17 mouse cellular contexts compared by ENCODE assay signal in the genomic region with DNA sequence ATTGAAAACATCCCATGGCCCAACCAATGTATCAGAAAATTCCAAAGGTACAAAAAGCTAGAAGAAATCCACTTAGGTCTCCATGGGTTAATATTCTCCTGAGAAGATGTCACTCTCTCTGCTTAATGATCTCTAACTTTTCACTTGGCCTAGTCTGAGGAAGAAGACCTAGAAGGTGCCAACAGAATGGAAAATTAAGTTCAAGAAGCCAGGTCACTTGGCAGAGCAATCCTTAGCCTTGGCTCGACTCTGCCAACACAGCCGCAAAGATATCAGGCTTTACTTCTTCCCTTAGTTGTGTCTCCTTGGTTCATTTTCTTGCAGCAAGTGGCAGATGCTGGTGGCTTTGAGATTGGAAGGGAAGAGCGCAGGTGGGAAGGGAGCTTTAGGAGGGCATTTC.
"Had no signal": no experiment of that assay in that cellular context is flagged by ENCODE, and none has a peak within 500 bp of the region (broad histone marks: within the 10 kb centered on the region; RNA-seq: fewer than 3 reads in every experiment).

No protein-coding gene starts in this region.

- ATAC-seq: lung, postnatal 0 days; midbrain, embryonic 13.5 days; midbrain, embryonic 15.5 days had no signal

- H3K9me3 ChIP-seq: lung, embryonic 15.5 days; midbrain, embryonic 13.5 days; midbrain, embryonic 15.5 days; neural tube, embryonic 12.5 days; stomach, embryonic 15.5 days had no signal

- H3K27ac ChIP-seq: lung, embryonic 15.5 days; macrophage; midbrain, embryonic 13.5 days; midbrain, embryonic 15.5 days; neural tube, embryonic 12.5 days; stomach, embryonic 15.5 days; stomach, postnatal 0 days had no signal

- H3K9ac ChIP-seq: lung, embryonic 15.5 days; midbrain, embryonic 13.5 days; midbrain, embryonic 15.5 days; neural tube, embryonic 12.5 days; stomach, embryonic 15.5 days had no signal

- H3K4me2 ChIP-seq: lung, embryonic 15.5 days; midbrain, embryonic 11.5 days; midbrain, embryonic 13.5 days; midbrain, embryonic 15.5 days; neural tube, embryonic 12.5 days; stomach, embryonic 15.5 days had no signal

- DNase-seq: lung, adult 2 months; lung, postnatal 14 days; lung, postnatal 36 days; right cerebral cortex, postnatal 14 days; thymus, adult 2 months; thymus, postnatal 25 days; thymus, postnatal 4 days had no signal

- H3K36me3 ChIP-seq: lung, embryonic 15.5 days; midbrain, embryonic 13.5 days; midbrain, embryonic 15.5 days; neural tube, embryonic 12.5 days; stomach, embryonic 15.5 days had no signal

- H3K4me1 ChIP-seq: lung, embryonic 15.5 days; megakaryocyte, embryonic 14.5 days; midbrain, embryonic 13.5 days; midbrain, embryonic 15.5 days; neural tube, embryonic 12.5 days; stomach, embryonic 15.5 days had no signal

- H3K27me3 ChIP-seq: lung, embryonic 15.5 days; megakaryocyte, embryonic 14.5 days; midbrain, embryonic 13.5 days; midbrain, embryonic 15.5 days; neural tube, embryonic 12.5 days; stomach, embryonic 15.5 days had no signal

- H3K4me3 ChIP-seq: lung, embryonic 15.5 days; megakaryocyte, embryonic 14.5 days; midbrain, embryonic 13.5 days; midbrain, embryonic 15.5 days; neural tube, embryonic 12.5 days; stomach, embryonic 15.5 days had no signal
